Mouse (Mus musculus) lung, postnatal 0 days (tissue): ENCODE measurements at regions not wholly inside any gene's neighbourhood (a gene's known extent, or its start where the extent isn't known, plus 50 kb on each side); places are given as distances from the start of the nearest gene placed in this dataset.
"Not testable (repeated sequence)": the region's sequence is repeated elsewhere in the genome, so short reads cannot be mapped to it uniquely, and the experiment has no call there.

ENCODE experiments used
- ATAC-seq: fragments of 200-750 bp; cut with Nextera tagmentation; 2 replicates; pipeline ENCODE4 v1.8.0; 2017; ENCODE audit warnings: moderate library complexity
- DNase-seq: peaks from one replicate; pipeline ENCODE4 v3.0.0-alpha.2; 2016; ENCODE audit warnings: low spot score
- H3K27ac ChIP-seq: fragments of 300-500 bp; sonication (generic); 2 replicates; pipeline ENCODE4 v1.5.1; 2014; ENCODE audit warnings: antibody characterized with exemption, mild to moderate bottlenecking, low read length, mixed read lengths
- H3K27me3 ChIP-seq: fragments of 300-500 bp; sonication (generic); replicated peaks from 2 replicates; pipeline ENCODE4 v1.6.1; 2014; ENCODE audit warnings: low read length, mixed read lengths; ENCODE audit not compliant: insufficient read depth
- H3K36me3 ChIP-seq: fragments of 300-500 bp; sonication (generic); 2 replicates; pipeline ENCODE4 v1.6.1; 2014; ENCODE audit warnings: low read length, mixed read lengths; ENCODE audit not compliant: insufficient read depth
- H3K4me1 ChIP-seq: fragments of 300-500 bp; sonication (generic); 2 replicates; pipeline ENCODE4 v1.6.1; 2014; ENCODE audit warnings: antibody characterized with exemption, low read depth, low read length, mixed read lengths; ENCODE audit not compliant: insufficient read depth
- H3K4me2 ChIP-seq: fragments of 300-500 bp; sonication (generic); replicated peaks from 2 replicates; pipeline ENCODE4 v1.6.1; 2014; ENCODE audit warnings: low read depth, mild to moderate bottlenecking, low read length, moderate library complexity, mixed read lengths
- H3K4me3 ChIP-seq: fragments of 300-500 bp; sonication (generic); 2 replicates; pipeline ENCODE4 v1.5.1; 2014; ENCODE audit warnings: low read depth, low read length
- H3K9ac ChIP-seq: fragments of 300-500 bp; sonication (generic); replicated peaks from 2 replicates; pipeline ENCODE4 v1.6.1; 2014; ENCODE audit warnings: low read depth, mild to moderate bottlenecking
- H3K9me3 ChIP-seq: fragments of 300-500 bp; sonication (generic); 2 replicates; pipeline ENCODE4 v1.6.1; 2016; ENCODE audit warnings: low read length, mixed read lengths
- CTCF ChIP-seq: IDR thresholded peaks from 2 replicates; pipeline ENCODE4 v1.5.1; 2016; ENCODE audit warnings: antibody characterized with exemption, mild to moderate bottlenecking
- EP300 ChIP-seq: IDR thresholded peaks from 2 replicates; pipeline ENCODE4 v1.6.1; 2016; ENCODE audit warnings: antibody characterized with exemption, mild to moderate bottlenecking, control low read depth
- WGBS: fragments of 180-500 bp; shearing (Covaris S2); extraction: QIAGEN DNeasy Blood & Tissue Kit; methylation state at CpG from one replicate; pipeline ENCODE4 v1.1.7; 2014; 5-methylcytosine and 5-hydroxymethylcytosine counted together

DNA sequence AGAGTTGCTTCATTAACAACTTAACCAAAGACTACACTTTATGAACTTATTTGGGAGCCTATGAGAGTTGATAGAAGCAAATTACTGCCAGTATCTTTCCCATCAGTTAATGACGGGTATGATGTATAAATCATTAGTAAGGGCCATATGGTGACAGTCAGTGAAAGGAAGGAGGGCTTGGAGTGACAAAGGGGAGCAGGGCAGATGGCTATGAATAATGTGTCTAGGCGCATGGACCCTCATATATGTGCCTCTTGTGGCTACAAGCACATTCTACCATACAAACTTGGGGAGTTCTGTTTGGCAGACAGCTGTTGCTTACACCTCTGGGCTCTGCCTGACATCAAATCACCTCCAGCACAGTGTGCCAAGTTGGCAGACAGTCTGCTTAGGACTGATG is 227.8 kb upstream of the Plxna2 start:
- H3K27ac ChIP-seq = no peak overlapping the region
- no peaks in the 10 kb centered on the region for H3K9me3 ChIP-seq
- no peak overlapping the region for H3K4me2 ChIP-seq
- no peak overlapping the region for H3K4me3 ChIP-seq
- 80% methylated on average over 2 of the region's 2 CpGs for WGBS
- H3K27me3 ChIP-seq = no peaks in the 10 kb centered on the region
- no peaks in the 10 kb centered on the region for H3K4me1 ChIP-seq
- DNase-seq (no peak), ATAC-seq (no peak)
- H3K36me3 ChIP-seq = no peaks in the 10 kb centered on the region
- TF ChIP-seq EP300 (no peak), CTCF (no peak)
- H3K9ac ChIP-seq = no peak overlapping the region

DNA sequence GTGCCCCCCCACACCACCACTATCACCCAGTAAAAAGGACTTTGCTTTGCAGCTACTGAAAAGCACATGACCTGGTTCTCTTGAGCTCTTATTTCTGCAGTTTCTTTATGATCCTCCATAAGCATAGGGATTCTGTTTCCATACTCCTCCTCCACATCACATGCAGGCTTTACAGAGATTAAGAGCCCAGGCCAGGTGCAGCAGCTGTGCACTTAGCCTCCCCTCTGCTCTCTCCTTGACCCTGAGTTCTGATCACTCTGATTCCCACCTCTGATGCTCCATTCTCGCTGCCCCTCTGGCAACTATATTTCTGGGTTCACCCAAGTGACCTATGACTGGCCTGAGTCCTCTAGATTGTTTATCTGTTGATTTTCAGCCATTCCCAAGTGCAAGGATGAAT is 239.9 kb upstream of the Plxna2 start:
- no peak overlapping the region for H3K4me3 ChIP-seq
- no peak overlapping the region for H3K27ac ChIP-seq
- no peaks in the 10 kb centered on the region for H3K9me3 ChIP-seq
- WGBS = 61% methylated on average over 1 of the region's 1 CpGs
- no peak overlapping the region for H3K4me2 ChIP-seq
- TF ChIP-seq CTCF = no peak
- no peak for TF ChIP-seq EP300
- ATAC-seq (no peak), DNase-seq (no peak)
- no peaks in the 10 kb centered on the region for H3K36me3 ChIP-seq
- no peak overlapping the region for H3K9ac ChIP-seq
- no peaks in the 10 kb centered on the region for H3K4me1 ChIP-seq
- H3K27me3 ChIP-seq = no peaks in the 10 kb centered on the region

DNA sequence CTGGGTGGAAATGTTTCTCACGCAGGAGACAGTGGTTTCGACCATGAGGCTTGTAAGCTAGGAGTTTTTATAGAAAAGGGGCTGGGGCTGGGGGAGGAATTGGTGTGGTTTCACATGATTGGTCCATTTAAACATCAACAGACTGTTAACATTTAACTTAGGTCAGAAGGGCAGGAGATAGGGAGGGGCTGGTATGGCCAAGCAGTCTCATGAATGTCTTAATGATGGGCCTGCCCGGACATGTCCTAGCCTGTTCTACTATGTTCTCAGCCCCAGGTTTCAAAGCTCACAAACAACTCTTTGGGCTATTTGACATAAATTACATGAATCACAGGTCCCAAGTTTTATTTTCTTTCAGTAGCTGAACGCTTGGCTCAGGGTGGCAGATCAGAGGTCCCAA is 244.5 kb upstream of the Plxna2 start:
- 85% methylated on average over 4 of the region's 4 CpGs for WGBS
- not testable (repeated sequence) for H3K27ac ChIP-seq, H3K27me3 ChIP-seq, H3K36me3 ChIP-seq, H3K4me1 ChIP-seq, H3K4me3 ChIP-seq, H3K4me2 ChIP-seq, ATAC-seq, DNase-seq, H3K9ac ChIP-seq, H3K9me3 ChIP-seq

DNA sequence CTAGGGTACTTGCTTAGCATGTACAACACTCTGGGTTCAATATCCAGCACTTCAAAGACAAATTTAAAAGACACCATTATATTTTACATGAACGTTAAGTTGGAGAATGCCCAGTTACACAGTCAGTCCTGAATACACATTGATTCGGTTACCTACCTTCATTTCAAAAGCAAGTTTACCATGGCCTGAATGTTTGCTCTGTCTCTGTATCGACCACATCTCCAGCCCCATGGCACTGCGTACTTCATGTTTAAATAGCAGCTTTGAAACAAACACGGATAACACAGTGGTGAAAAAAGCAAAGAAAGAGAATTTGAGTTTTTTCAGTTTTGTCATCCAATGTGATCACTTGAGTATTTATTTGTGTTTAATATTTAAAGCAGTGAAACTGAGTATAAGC is 254.1 kb upstream of the Plxna2 start:
- Histone ChIP-seq H3K4me3 (no peak overlapping the region), H3K27ac (no peak overlapping the region), H3K4me2 (no peak overlapping the region), H3K4me1 (no peaks in the 10 kb centered on the region), H3K27me3 (no peaks in the 10 kb centered on the region), H3K36me3 (no peaks in the 10 kb centered on the region), H3K9ac (no peak overlapping the region), H3K9me3 (no peaks in the 10 kb centered on the region)
- DNase-seq = no peak
- ATAC-seq = no peak
- TF ChIP-seq CTCF = no peak
- TF ChIP-seq EP300 = no peak
- 50% methylated on average over 5 of the region's 5 CpGs for WGBS

DNA sequence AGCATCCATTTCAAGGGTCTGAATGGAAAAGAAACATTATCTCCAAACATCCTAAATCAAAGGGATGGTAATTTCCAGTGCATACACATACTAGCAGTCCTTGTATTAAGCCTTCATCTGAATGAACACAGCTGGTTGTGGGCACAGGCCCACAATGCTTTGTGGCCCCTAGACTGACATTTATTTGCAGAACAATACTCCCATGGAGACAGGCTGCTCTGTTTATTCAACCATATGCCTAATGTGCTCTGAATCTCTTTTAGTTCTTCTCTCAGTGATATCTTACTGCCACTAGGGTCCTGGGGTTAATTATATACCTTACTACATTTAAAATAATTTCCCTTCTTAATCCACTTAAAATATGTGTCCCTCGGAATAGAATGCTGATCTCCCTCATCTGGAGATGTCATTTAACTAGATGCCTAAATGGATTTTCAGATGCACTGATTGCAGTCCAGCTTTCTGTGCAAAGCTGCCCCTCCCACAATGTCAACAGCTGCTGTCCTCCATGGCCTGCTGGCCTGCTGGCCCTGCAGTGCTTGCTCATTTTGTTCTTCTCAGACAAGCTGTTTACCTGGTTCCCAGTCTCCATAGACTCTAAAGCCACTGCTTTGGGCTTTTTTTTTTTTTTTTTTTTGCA is 254.8 kb upstream of the Plxna2 start:
- WGBS = 33% methylated on average over 1 of the region's 1 CpGs
- Histone ChIP-seq H3K9me3 (no peaks in the 10 kb centered on the region), H3K9ac (no peak overlapping the region), H3K27me3 (no peaks in the 10 kb centered on the region), H3K4me2 (no peak overlapping the region), H3K27ac (no peak overlapping the region), H3K36me3 (no peaks in the 10 kb centered on the region), H3K4me3 (no peak overlapping the region), H3K4me1 (no peaks in the 10 kb centered on the region)
- DNase-seq = no peak
- no peak for ATAC-seq
- TF ChIP-seq EP300 (no peak), CTCF (no peak)

DNA sequence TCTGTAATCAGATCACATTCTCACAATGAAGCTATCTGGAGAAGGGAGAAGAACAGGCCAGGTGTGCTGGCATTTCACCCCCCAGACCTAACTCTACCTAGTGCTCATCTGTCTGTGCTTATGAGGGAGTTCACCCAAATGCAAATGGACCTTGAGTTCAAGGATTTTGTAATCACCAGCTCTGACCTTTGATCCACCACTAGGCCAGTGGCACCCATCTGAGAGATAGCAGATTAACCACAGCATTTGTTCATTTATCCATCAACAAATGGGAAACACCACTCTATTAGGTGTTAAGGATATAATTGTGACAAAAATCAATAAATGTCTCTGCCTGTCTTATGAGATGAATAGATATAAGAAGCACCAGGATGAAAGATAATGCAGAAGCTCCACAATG is 255.7 kb upstream of the Plxna2 start:
- no peak overlapping the region for H3K4me3 ChIP-seq
- H3K4me1 ChIP-seq = no peaks in the 10 kb centered on the region
- no peak overlapping the region for H3K9ac ChIP-seq
- DNase-seq (no peak), ATAC-seq (no peak)
- no peaks in the 10 kb centered on the region for H3K36me3 ChIP-seq
- no peaks in the 10 kb centered on the region for H3K27me3 ChIP-seq
- H3K27ac ChIP-seq = no peak overlapping the region
- no peak overlapping the region for H3K4me2 ChIP-seq
- H3K9me3 ChIP-seq = no peaks in the 10 kb centered on the region
- TF ChIP-seq CTCF (no peak), EP300 (no peak)

DNA sequence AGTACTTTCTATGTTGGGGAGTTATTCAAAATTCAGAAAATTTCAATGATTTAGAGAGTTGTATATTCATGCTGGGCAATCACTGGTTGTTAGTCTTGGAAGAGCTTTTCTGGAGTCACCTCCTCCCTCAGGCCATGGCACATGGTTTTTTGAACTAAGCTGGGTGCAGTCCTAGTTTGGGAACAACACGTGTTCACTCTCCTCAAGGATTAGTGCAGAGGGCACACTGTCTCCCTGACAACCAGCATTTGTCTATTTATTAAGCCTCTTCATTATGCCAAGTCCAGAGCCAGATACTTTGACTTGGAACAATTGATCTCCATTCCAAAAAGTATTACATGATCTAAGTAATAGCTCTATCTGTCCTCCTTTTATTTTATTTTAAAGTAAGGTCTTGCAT is 256.7 kb upstream of the Plxna2 start:
- WGBS = 37% methylated on average over 1 of the region's 1 CpGs
- Histone ChIP-seq H3K36me3 (no peaks in the 10 kb centered on the region), H3K9me3 (no peaks in the 10 kb centered on the region), H3K4me3 (no peak overlapping the region), H3K27me3 (no peaks in the 10 kb centered on the region), H3K9ac (no peak overlapping the region), H3K4me1 (no peaks in the 10 kb centered on the region), H3K27ac (no peak overlapping the region), H3K4me2 (no peak overlapping the region)
- ATAC-seq = no peak
- no peak for DNase-seq
- no peak for TF ChIP-seq CTCF
- TF ChIP-seq EP300 = no peak
